Mouse (Mus musculus): ENCODE results near the gene Atp9a.
"Not testable (repeated sequence)": the region's sequence is repeated elsewhere in the genome, so short reads cannot be mapped to it uniquely, and the experiment has no call there.

DNA sequence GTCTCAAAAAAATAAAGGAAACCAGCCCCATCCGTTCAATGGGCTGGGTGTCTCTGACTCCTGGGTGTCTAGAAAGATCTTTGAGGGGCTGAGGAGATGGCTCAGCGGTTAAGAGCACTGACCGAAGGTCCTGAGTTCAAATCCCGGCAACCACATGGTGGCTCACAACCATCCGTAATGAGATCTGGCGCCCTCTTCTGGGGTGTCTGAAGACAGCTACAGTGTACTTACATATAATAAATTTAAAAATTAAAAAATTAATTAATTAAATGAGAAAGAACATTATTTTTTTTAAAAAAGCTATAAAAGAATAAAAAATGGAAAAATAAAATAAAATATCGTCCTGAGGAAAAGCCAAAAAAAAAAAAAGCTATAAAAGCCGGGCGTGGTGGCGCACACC lies 2.2 kb upstream of the Atp9a start:
- not testable (repeated sequence) for TF ChIP-seq CTCF, EP300 (IDR thresholded peaks at IDR 0.05; ENCODE audit: low read depth)

Measured in liver, embryonic 14.5 days (tissue).